Mouse (Mus musculus) testis, adult 2 months (tissue): ENCODE measurements at regions not wholly inside any gene's neighbourhood (a gene's known extent, or its start where the extent isn't known, plus 50 kb on each side); places are given as distances from the start of the nearest gene placed in this dataset.

ENCODE experiments used
- H3K27ac ChIP-seq: fragments of 200-500 bp; 2 replicates; pipeline ENCODE4 v1.5.1; 2012; ENCODE audit warnings: low read depth, low read length; ENCODE audit not compliant: control insufficient read depth, insufficient read depth
- H3K27me3 ChIP-seq: fragments of 200-500 bp; 2 replicates; pipeline ENCODE4 v1.6.1; 2012; ENCODE audit warnings: mild to moderate bottlenecking, low read length, moderate library complexity; ENCODE audit not compliant: control insufficient read depth, insufficient read depth
- H3K36me3 ChIP-seq: fragments of 200-500 bp; 2 replicates; pipeline ENCODE4 v1.6.1; 2012; ENCODE audit warnings: mild to moderate bottlenecking, low read length; ENCODE audit not compliant: control insufficient read depth, insufficient read depth
- H3K4me1 ChIP-seq: fragments of 200-500 bp; 2 replicates; pipeline ENCODE4 v1.6.1; 2012; ENCODE audit warnings: low read length; ENCODE audit not compliant: control insufficient read depth, insufficient read depth
- H3K4me3 ChIP-seq: fragments of 200-500 bp; 2 replicates; pipeline ENCODE4 v1.5.1; 2012; ENCODE audit warnings: low read depth, mild to moderate bottlenecking, low read length, moderate library complexity, mixed read lengths; ENCODE audit not compliant: control insufficient read depth
- CTCF ChIP-seq: fragments of 200-500 bp; IDR thresholded peaks from 2 replicates; pipeline ENCODE4 v1.5.1; 2012; ENCODE audit warnings: low read depth, mild to moderate bottlenecking, inconsistent platforms, low read length, moderate library complexity; ENCODE audit not compliant: control insufficient read depth, insufficient read depth, insufficient replicate concordance
- POLR2A ChIP-seq: fragments of 200-500 bp; IDR thresholded peaks from 2 replicates; pipeline ENCODE4 v1.6.1; 2012; ENCODE audit warnings: low read depth, mild to moderate bottlenecking, inconsistent platforms, low read length, moderate library complexity; ENCODE audit not compliant: control insufficient read depth

GRCm38 (mm10) chr12:86612431-86613040 lies 66.0 kb upstream of the Vash1 start:
- H3K4me1 ChIP-seq, result no peaks in the 10 kb centered on the region
- no peaks in the 10 kb centered on the region for H3K27me3 ChIP-seq
- TF ChIP-seq CTCF (no peak), POLR2A (no peak)
- no peak overlapping the region for H3K27ac ChIP-seq
- H3K4me3 ChIP-seq, result no peak overlapping the region
- H3K36me3 ChIP-seq, result no peaks in the 10 kb centered on the region

- H3K27ac ChIP-seq, result no peak overlapping the region
- no peak overlapping the region for H3K4me3 ChIP-seq
- TF ChIP-seq CTCF (peak; percentile 41; the same call in 1 of the 2 replicates), POLR2A (no peak)
- H3K27me3 ChIP-seq, result no peaks in the 10 kb centered on the region
- no peaks in the 10 kb centered on the region for H3K36me3 ChIP-seq
- no peaks in the 10 kb centered on the region for H3K4me1 ChIP-seq
Observed at GRCm38 (mm10) chr12:86614156-86614555, 64.3 kb upstream of the Vash1 start.

- TF ChIP-seq POLR2A, result no peak
- Histone ChIP-seq H3K4me3 (no peak overlapping the region), H3K4me1 (no peaks in the 10 kb centered on the region), H3K27me3 (no peaks in the 10 kb centered on the region), H3K27ac (no peak overlapping the region), H3K36me3 (no peaks in the 10 kb centered on the region)
Observed at GRCm38 (mm10) chr12:86616327-86616726, 62.2 kb upstream of the Vash1 start.

- Histone ChIP-seq H3K27ac (no peak overlapping the region), H3K4me3 (no peak overlapping the region), H3K36me3 (no peaks in the 10 kb centered on the region), H3K27me3 (no peaks in the 10 kb centered on the region), H3K4me1 (no peaks in the 10 kb centered on the region)
- TF ChIP-seq CTCF (no peak), POLR2A (no peak)
Observed at GRCm38 (mm10) chr12:86624195-86624594, 54.3 kb upstream of the Vash1 start.

- no peaks in the 10 kb centered on the region for H3K4me1 ChIP-seq
- no peak overlapping the region for H3K27ac ChIP-seq
- no peaks in the 10 kb centered on the region for H3K36me3 ChIP-seq
- no peaks in the 10 kb centered on the region for H3K27me3 ChIP-seq
- TF ChIP-seq CTCF, result no peak
- no peak for TF ChIP-seq POLR2A
- no peak overlapping the region for H3K4me3 ChIP-seq
Observed at GRCm38 (mm10) chr12:86626684-86627083, 51.8 kb upstream of the Vash1 start.

- Histone ChIP-seq H3K4me1 (no peaks in the 10 kb centered on the region; the same call in 1 of the 2 replicates), H3K36me3 (no peaks in the 10 kb centered on the region), H3K4me3 (no peak overlapping the region), H3K27me3 (no peaks in the 10 kb centered on the region), H3K27ac (no peak overlapping the region)
- TF ChIP-seq CTCF (no peak), POLR2A (no peak)
Observed at GRCm38 (mm10) chr12:86628050-86628782, 50.3 kb upstream of the Vash1 start.
